Mouse (Mus musculus): ENCODE measurements at regions not wholly inside any gene's neighbourhood (a gene's known extent, or its start where the extent isn't known, plus 50 kb on each side); places are given as distances from the start of the nearest gene placed in this dataset.

DNA sequence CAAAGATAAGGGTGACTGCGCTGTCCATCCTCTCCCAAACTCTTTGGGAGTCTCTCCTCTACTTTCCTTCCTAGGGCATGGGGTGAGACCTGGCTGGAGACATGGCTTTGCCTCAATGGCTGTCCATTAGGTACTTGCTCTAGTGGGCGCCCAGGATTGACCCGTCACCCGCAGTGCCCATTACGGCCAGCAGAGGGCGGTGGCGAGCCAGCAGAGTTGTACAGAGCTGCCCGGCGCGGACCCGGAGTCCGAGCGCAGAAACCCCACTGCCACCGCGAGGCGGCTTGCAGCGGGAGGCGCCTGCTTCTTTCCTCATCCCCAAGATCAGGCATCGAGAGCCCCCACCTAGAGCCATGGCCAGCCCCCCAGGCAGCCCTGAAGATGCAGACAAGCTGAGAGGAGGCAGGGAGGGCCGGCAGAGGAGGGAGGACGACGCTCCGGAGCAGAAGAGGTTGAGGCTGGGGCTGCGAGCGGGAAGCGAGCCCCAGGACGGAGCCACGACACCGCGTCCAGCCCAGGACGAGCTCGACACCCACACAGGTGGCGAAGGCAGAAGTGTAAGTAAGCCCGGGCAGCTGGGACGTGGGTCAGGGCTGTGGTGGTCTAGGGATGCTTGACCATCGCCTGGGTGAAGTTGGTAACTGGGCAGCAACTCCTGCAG is 50.9 kb upstream of the Eef2kmt start:
- DNase-seq (ENCODE audit: low spot score in 2 of 2), result peak; percentile 98 to 99

Measured in cerebellum, postnatal 4 days (tissue).